Mouse (Mus musculus): Measurements from ENCODE around the gene Lrrc39.

Gene Lrrc39

GRCm38 (mm10) chr3:116614295-116614892 lies 51.6 kb downstream of the Lrrc39 start, which contains the start of gene Trmt13:
Gene Trmt13, minus strand, starts transcription at chr3:116614587.
- DNase-seq (ENCODE audit: low spot score), result no peak

GRCm38 (mm10) chr3:116615318-116616068 lies 52.7 kb downstream of the Lrrc39 start:
- no peak for DNase-seq (ENCODE audit: low spot score)

- DNase-seq (ENCODE audit: low spot score), result no peak
These were observed 56.1 kb downstream of the Lrrc39 start for GRCm38 (mm10) chr3:116618855-116619254.

- DNase-seq (ENCODE audit: low spot score), result no peak
These were observed 58.0 kb downstream of the Lrrc39 start for GRCm38 (mm10) chr3:116620636-116621370.

- DNase-seq (ENCODE audit: low spot score), result no peak
These were observed 59.9 kb downstream of the Lrrc39 start for GRCm38 (mm10) chr3:116622641-116623040.

- no peak for DNase-seq (ENCODE audit: low spot score)
These were observed 68.7 kb downstream of the Lrrc39 start for GRCm38 (mm10) chr3:116631459-116631858.

All from retina, embryonic 14.5 days (tissue).